Mouse (Mus musculus) ES-CJ7 (cell line): ENCODE data around the gene Clasrp.
"Not testable (repeated sequence)": the region's sequence is repeated elsewhere in the genome, so short reads cannot be mapped to it uniquely, and the experiment has no call there.

Source experiments
- DNase-seq: peaks from one replicate; pipeline ENCODE4 v3.0.0; 2011; ENCODE audit warnings: low read depth, low spot score

The Clasrp gene

DNA sequence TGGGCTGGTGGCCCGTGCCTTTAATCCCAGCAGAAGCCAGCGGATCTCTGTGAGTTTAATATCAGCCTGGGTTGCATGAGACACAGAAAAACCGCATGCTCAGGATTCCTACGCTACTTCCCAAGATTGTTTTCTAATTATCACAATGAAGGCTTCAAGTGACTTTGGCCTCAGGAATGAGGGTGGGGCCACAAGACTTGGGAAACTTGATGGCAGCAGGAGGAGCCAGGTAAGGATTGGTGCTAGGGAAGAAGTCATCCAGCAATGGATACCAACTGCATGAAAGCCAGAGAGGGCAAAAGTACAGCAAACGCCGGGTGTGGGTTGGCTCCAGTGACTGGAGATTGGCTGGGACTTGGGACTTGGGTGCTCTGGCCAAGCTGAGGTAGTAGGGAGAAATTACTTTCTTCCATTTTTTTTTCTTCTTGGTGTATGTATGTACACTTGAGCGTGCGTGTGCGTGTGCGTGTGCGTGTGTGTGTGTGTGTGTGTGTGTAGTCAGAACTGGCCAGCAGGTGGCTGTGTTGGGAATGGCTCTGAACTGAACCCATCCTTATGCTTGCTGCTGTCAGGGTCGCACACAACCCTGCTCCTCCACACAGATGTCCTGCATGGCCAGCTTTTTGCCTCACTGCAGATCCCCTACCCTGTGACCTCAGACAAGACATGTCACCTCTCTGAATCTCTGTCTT is 5.5 kb upstream of the Clasrp start:
- peak; percentile 84 for DNase-seq

DNA sequence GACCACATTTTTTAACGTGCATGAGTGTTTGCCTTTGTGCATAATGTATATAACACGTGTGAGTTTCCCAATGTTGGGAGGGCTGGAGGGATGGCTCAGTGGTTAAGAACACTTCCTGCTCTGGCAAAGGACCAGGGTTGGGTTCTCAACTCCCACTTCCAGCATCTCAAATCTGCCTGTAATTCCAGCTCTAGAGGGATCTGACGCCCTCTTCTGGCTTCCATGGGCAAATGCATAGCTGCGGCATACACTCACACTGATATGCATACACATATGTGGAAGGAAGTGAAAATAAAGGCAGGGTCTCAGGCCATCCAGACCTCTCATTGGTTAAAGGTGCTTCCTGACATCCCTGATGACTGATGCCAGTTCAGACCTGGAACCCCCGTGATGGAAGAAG is 3.0 kb upstream of the Clasrp start:
- no peak for DNase-seq

DNA sequence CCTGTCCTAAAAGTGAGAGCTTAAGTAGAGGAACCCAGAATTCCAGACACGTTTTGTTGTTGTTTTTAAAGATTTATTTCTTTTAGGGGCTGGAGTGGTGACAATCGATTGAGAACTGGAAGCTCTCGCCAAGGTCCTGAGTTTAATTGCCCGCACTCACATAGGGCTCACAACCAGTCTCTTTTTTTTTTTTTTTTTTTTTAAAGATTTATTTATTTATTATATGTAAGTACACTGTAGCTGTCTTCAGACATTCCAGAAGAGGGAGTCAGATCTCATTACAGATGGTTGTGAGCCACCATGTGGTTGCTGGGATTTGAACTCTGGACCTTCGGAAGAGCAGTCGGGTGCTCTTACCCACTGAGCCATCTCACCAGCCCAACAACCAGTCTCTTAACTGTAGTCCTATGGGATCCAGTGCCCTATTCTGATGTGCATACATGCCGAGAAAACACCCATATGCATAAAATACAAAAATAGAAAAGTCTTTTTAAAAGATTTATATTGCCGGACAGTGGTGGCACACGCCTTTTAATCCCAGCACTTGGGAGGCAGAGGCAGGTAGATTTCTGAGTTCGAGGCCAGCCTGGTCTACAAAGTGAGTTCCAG is 424 bp upstream of the Clasrp start:
- not testable (repeated sequence) for DNase-seq

DNA sequence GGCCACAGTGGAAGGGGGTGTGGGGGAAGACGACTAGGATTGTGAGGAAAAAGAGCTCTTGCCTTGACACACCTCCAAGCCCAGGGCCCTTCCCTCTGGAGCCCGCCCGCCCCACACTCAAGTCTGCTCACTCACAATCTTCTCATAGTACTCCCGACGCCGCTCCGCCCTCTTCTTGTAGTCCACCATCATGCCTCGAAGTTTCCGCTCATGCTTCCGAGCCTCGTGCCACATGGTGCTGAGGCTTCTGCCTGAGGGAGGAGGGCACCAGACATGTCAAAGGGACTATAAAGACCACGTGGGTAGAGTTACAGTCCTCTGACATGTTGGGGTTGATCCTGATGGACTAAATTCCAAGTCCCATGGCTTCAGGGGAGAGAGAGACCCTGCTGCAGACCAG is 1.2 kb downstream of the Clasrp start:
- no peak for DNase-seq

DNA sequence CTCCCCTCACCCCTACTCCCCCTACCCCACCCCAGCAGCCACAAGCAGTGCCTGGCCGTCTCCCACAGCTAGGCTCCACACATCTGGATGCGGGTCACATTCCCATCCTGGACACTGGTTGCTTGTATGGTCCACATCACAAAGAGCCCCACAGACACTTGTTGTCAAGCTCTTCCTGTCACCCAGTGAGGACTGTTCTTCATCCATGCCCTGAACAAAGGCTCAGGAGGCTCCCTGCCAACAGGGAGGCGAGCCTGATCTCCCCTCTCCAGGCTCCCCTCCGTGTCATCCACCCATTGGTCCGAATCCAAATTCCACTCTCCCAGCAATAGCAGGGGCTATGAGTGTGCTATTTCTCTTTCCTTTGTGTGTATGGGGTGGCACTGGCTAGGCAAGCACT is 3.7 kb downstream of the Clasrp start:
- no peak for DNase-seq

DNA sequence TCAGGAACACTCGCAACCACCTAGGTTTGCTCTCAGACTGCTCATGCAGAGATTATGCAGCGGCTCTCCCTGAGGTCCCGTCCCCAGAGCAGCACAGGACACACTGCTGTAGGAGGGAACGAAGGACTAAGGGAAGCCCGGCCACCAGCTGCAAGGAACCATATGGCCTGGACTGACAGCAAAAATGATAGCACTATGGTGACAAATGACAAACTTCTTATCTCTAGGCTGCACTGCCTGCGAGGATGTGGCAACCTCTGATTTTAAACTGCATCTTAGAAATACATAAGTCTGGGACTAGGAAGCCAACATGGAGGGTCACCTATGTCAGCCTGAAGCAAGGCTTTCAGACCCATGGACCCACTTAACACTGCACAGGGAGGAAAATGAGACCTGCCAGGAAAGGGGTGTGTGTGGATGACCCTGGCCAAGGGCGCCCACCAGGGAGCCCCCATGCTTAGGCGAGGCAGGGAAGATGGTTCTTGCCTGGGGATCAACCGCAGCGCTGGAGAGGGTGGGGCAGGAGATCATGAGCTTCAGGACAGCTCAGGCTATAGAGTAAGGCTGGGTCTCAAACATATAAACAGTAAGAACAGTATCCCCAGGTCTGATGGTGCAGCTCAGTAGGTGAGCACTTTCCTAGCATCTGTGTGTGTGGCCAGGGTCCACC is 11.1 kb downstream of the Clasrp start:
- DNase-seq: no peak

DNA sequence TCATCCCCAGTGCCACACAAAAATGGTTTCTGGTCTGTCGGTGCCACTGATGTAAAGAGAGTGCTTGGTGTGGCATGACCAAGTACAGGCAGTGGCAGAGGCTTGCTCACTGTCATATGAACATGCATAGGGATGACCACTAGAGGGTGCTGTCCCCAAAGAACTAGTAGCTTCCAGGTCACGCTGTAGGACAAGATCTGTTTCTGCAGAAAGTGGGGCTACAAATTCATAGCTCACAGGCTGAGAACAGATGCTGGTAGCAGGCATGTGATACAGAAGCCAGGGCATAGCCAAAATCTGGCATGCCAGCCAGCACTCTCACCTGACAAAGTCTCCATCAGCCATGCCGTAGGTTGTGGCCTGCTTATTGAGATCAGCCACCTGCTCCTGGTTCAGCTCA is 14.4 kb downstream of the Clasrp start:
- DNase-seq: peak; percentile 84

DNA sequence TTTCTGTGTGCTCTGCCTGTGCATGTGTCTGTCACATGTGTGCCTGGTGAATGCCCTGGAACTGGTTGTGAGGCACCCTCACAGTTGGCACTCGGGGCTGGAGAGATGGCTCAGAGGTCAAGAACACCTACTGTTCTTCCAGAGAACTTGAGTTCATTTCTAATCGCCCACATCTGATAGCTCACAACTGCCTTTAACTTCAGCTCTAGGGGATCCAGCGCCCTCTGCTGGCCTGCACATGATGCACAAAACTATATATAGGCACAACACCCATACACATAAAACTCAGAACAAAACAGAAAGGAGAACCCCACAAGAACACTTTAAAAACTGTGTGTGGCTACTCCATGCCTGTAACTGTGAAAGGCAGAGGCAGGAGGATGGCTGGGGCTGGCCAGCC is 15.1 kb downstream of the Clasrp start:
- peak; percentile 75 for DNase-seq

DNA sequence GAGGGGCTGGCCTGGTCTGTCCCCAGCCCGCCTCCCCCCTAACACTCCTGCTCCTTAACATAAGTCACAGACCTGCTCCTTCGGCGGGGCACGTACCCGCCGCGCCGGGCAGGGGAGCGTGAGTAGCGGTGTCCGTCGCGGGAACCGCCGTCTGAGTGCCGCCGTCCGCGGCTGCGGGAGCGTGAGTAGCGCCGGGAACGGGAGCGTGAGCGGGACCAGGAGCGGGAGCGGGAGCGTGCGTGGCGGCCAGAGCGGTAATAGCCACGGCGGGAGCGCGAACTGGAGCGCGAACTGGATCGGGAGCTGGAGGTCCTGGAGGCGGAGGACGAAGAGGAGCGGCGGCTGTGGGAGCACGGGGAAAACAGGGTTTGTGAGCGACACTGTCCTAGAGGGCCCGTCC is 18.0 kb downstream of the Clasrp start:
- no peak for DNase-seq

DNA sequence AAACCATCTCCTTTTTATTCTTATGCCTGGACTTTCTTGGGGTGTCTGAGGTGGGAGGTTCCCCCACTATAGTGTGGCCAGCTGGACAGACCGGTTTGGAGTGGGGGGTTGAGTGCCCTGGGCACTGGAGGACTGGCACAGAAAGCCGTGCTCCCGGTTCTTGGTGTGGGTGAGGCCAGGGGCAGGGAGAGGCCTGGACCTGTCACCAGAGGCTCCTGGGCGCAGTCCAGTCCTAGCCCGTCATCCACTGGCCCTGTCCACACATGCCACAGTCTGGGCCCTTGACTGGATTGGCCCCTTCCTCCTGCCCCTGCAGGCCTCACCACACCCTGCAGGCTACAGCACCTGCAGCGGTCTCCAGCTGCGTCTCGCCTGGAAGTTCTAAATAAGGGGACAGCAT is 23.7 kb downstream of the Clasrp start:
- DNase-seq: no peak

DNA sequence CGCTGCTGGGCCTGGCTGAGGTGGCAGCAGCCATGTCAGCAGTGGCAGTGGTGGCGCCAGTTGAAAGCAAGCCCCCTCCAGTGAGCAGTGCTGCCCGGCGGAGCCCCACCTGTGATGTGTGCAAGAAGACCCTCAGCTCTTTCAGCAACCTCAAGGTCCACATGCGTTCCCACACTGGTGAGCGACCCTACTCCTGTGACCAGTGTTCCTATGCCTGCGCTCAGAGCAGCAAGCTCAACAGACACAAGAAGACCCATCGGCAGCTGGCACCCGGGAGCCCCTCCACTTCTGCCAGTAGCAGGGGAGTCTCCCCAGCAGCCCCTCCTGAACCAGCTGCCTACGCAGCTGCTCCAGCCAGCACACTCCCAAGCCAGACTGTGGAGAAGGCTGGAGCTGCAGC is 24.5 kb downstream of the Clasrp start:
- DNase-seq: no peak

DNA sequence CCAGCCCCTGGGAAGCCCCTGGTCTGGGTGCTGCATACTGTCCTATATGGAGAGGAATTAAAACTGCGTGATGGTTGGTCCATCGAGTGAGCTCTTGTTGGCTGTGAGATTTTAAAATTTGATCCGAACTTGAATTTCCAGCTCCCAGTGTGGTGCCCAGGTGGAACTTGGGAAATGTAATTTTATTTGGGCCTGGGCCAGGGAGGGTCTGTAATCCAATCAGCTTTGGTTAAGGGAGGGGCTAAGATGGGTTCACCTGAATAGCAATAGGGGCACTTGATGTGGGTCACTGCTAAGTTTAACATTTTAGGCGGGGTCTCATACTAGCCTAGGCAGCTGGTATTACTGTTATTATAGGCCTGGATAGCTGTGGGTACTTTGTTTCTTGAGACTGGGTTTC is 25.9 kb downstream of the Clasrp start:
- DNase-seq: no peak

DNA sequence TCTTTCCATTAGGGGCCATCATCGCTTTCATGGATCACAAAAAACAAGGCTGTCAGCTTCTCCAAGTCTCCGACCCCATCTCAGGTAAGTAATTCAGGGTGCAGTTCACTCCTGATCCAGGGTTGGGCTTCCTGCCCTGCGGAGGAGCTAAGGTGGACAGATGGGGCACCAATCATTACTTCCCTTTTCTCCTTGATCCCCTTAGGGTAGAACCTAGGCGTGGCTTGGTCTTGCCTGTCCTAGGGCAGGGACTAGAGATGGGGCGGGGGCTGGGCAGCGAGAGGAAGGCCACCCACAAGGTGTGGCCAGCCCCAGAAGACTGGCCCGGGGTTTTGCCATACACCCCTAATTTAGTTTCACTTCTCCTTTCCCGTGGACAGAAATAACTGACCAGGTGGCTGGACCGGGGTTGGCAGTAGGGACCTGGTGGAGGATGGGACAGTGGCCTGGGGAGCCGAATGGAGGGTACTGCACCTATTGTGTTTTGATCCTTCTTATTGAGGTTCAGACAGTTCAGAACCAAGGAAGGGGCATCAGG is 26.3 kb downstream of the Clasrp start:
- DNase-seq: no peak

DNA sequence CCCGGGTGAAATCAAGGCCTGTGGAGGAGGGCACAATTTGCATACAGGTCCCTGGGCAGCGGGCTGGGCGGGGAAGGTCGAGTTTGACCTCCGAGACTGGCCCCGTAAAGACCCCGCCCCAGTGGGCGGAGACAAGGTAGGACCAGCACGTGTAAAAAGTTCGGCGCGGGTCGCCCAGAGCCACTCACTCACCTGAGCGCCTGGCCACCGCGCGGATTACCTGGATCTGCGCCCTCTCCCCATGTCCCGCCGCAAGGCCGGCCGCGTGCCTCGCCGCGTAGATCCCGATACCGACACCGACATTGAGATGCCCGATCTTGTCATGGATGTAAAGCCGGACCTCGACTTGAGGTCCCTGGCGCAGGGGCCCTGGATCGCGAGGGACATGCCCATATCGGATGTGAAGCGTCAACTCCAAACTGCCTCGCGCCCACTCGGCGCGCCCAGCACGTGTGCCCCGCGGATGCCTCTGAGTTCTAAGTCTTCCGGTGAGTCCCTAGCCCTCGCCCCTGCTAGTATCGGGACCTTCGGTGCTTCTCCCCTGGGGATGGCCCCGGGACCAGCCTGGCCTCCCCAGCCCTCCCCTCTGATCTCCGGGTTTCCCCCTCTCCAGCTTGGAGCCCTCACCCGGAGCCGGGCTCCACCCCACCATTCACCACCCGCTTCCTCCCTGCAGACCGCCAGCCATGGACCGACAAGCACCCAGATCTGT is 27.0 kb downstream of the Clasrp start, which contains the start of the genes Zfp296 and Gemin7:
Gene Zfp296, plus strand, starts transcription at position 147 of the 712 bp plus-strand sequence.
Gene Gemin7, minus strand, starts transcription at position 455 of the 712 bp plus-strand sequence.
- DNase-seq: peak; percentile 86

DNA sequence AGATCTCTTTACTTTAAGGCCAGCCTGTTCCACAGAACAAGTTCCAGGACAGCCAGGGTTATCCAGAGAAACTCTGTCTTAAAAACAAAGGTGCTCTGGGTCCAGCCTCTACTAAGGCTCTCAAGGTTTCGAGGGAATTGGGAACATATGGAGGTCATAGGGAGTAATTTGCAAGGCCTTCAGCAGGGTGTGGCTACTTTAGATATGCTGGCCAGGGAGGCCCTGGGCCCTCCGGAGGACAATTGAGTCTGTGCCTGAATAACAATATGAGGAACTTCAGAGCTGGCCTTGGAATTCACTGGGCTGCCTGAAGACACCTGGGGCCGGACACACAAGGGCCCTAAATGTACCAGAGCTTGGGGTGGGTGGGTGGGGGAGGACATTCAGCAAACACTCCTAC is 28.7 kb downstream of the Clasrp start:
- no peak for DNase-seq

DNA sequence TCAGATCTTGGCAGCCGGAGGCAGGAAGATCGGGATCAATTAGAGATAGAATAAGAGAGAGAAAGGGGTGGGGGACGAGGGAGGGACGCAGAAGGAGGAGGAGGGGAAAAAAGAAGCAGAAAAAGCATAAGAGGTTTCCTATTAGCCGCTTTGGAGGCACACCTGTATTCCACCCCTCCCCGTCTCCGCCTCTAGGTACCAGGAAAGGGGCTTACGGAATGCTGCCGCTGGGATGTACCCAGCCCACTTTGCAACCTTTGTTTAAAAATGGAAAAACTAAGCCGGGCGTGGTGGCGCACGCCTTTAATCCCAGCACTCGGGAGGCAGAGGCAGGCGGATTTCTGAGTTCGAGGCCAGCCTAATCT is 30.5 kb downstream of the Clasrp start:
- DNase-seq: peak; percentile 92

DNA sequence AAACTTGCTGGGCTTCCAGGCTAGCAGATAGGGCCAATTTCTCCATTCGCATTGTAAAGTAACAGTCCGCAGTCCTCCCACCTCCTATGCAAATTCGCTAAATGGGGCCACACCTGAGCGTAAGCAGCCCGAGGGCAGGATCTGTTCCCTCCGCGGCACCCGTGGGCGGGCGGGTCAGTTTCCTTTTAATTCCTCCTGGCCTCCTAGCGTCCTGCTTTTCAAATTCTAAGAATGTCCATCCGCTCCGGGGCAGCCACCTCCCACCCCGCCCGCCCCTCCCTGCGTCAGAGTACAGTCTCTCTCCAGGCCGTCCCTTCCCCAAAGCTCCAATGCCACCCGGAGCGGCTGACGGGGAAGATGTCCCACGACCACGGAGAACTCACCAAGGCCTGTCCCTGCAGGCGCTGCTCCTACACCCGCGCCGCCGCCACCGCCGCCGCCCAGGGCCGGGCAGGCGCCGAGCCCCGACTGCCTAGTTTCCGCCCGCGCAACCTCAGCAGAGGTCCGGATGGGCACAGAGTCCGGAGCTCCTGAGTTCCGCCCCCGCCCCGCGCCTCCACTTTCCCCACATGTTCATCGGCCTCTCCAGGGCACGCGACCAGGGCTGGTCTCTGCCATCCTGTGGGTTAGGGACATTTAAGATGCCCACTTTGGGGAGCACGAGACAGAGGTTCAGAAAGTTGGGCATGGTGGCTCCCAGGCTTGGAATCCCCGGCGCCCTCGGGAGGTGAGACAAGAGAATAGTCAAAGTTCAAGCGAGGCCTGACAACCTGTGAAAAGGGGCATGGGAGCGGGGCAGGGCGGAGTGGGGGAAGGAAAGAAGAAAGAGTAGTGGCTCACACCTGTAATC is 31.1 kb downstream of the Clasrp start:
- DNase-seq: peak; percentile 85

DNA sequence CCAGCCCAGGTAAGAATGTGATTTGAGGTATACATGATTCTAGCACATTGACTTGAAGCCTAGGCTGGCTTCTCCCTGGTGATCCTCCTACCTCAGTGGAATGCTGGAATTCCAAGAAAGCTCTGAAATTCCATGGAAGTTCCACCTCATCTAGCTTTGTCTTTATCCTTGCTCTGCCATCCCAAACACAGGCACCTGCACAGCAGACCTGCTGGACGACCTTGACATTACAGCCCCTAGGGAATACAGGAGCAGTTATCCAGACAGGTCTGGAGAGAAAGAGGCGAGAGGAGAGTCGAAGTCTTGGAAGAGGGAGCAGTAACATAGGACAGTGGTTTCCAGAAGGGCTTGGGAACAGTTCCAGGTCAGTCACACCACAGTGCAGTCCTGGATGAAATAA is 34.6 kb downstream of the Clasrp start:
- peak; percentile 66 for DNase-seq

DNA sequence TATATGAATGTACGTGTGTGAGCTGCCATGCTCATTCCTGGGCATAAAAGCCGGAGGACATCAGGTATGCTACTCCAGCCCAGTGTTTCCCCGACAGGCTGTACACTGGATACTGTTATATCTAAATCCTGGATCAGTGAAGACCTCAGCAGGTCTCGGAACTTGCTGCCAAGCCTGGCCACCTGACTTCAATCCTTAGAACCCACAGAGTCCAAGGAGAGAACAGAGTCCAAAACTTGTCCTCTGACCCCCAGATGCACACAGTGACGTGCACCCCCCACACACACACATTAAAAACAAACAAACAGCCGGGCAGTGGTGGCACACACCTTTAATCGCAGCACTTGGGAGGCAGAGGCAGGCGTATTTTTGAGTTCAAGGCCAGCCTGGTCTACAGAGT is 36.9 kb downstream of the Clasrp start:
- no peak for DNase-seq

DNA sequence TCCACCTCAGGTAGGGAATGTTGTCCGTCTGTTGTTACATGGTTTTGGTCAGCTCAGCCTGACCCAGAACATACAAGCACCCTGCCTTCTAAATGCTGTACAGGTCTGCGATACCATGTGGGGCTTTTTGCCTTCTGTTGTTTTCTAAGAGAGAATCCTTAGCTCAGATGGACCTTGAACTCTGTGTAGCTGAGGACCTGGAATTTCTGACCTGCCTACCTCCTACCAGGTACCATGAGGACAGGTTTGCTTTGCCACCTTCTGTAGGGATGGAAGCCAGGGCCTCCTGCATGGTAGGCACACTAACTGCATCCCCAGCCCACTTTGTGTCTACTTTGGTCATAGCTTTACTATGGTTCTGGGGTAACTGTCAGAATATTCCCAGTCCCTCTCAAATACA is 38.5 kb downstream of the Clasrp start:
- DNase-seq: no peak

DNA sequence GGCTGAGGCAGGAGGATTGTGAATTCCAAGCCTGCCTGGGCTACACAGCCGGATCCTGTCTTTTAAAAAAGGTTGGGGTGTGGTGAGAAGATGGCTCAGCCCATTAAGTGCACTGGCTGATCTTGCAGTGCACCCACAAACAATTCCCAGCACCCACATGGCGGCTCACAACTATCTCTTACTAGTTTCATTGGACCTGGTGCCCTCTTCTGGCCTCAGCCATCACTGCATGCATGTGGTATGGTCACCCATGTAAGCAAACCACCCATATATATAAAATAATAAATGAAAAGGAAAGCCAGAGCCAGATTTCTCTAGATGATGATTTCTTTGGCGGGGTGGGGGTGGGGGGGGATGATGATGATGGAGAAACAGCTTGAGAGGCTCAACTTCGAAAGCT is 39.8 kb downstream of the Clasrp start:
- DNase-seq: peak; percentile 69
